Mouse (Mus musculus) telencephalon, adult 2 months (tissue): ENCODE measurements around the gene Exoc3l.

Experiments used
- DNase-seq: peaks from one replicate; pipeline ENCODE4 v3.0.0-alpha.2; 2011; ENCODE audit warnings: low read depth, low spot score

Gene Exoc3l

GRCm38 (mm10) chr8:105313622-105314402, 17.9 kb upstream of the Exoc3l start:
- no peak for DNase-seq

GRCm38 (mm10) chr8:105312891-105313481, 17.1 kb upstream of the Exoc3l start:
- no peak for DNase-seq

GRCm38 (mm10) chr8:105311718-105312117, 15.8 kb upstream of the Exoc3l start:
- DNase-seq = no peak

DNA sequence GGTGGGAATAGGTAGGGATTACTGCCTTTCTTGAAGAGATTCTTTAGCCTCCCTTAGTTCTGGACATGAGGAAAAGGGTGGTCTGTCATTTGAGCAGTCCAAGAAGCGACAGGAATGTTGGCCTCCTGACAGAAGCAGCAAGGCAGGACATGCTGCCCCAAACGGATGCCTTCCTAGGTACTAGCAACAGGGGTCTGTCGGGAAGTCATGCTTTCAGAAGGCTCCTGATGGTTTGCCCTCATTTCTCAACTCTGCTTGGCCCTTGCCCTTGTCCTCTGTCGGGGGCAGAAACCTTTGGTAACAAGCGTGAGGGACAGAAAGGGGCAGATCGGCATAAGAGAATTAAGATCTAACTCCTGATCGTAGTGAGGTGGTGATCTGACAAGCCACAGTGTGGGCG, 14.2 kb upstream of the Exoc3l start:
- DNase-seq = no peak

DNA sequence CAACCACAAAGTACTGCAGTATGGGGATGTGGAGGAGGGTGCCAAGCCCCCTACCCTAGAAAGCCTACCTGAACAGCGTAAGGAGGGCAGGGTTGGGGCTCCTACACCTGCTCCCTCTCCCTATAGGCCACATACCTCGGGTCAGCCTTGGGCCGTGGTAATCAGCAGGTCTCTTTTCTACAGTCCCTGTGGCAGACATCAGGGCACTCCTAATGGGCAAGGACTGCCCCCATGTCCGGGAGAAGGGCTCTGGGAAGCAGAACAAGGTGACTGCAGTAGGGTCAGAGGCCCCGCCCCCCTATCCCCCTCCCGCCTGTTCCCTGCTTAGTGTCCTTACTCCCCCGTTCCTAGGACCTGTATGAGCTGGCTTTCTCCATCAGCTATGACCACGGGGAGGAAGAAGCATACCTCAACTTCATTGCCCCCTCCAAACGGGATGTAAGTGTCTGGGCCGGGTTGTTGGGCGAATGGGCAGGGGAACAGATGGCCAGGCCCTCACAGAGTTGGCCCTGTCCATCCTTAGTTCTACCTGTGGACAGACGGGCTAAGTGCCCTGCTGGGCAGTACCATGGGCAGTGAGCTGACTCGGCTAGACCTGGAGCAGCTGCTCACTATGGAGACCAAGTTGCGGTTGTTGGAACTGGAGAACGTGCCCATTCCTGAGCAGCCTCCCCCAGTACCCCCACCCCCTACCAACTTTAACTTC, 13.4 kb upstream of the Exoc3l start:
- no peak for DNase-seq

DNA sequence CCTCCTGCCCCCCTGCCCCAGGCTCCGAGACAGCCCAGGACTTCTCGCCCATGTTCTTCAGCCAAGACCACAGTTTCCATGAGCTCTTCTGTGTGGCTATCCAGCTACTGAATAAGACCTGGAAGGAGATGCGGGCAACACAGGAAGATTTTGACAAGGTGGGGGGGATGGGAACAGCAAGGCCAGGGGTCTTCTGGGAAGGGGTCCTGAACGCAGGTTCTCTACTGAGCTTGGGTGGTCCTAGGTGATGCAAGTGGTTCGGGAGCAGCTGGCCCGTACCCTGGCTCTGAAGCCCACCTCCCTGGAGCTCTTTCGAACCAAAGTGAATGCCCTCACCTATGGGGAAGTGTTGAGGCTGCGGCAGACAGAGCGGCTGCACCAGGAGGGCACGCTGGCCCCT, 12.5 kb upstream of the Exoc3l start:
- DNase-seq = no peak

GRCm38 (mm10) chr8:105307670-105308069, 11.8 kb upstream of the Exoc3l start:
- DNase-seq = no peak

- DNase-seq = no peak
Measured at GRCm38 (mm10) chr8:105306146-105306691, 10.3 kb upstream of the Exoc3l start.

DNA sequence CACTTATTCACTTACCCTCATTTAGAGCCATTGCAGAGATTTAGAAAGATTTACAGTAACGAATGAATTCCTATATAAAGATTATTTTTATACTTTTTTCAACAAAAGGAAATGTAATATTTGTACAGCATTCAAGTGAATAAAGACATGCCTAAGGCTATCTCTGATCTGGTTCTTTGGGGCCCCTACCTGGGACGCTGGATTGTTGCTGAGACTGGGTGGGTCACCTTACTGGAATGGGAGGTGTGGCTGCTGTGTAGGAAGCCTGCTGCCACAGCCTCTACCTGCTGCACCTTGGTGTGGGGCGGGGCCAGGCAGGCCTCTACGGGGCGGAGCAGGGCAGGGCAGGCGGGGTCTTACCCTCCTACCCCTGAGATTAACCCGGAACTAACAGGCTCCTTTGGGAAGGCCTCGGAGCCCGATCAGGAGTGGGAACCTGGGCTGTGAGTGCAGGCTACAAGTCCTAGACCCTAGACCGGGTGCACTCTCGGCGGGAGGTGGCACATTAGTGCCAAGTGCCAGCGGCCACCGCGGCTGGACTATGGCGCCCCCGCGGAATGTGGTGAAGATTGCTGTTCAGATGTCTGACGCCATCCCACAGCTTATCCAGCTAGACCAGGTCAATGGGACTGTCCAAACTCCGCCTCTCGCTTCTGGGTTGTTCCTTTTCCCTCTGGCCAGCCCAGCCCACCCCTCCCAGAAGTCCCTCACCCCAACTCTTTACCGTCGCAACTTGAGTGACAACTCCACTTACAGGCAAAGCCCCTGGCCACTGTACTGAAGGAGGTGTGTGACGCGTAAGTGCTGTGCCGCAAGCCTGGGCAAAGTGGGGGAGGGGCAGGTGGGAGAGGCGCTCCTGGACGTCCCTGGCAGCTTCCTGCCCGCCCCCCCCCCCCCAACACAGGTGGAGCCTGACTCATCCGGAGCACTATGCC, 9.6 kb upstream of the Exoc3l start, which contains the start of gene Elmo3:
Elmo3 (plus strand) TSS at position 391 of the 935 bp plus-strand sequence.
- no peak for DNase-seq

GRCm38 (mm10) chr8:105304325-105305210, 8.7 kb upstream of the Exoc3l start:
- no peak for DNase-seq

- no peak for DNase-seq
Measured at GRCm38 (mm10) chr8:105303874-105304273, 8.0 kb upstream of the Exoc3l start.

- DNase-seq = no peak
Measured at GRCm38 (mm10) chr8:105303396-105303795, 7.5 kb upstream of the Exoc3l start.

DNA sequence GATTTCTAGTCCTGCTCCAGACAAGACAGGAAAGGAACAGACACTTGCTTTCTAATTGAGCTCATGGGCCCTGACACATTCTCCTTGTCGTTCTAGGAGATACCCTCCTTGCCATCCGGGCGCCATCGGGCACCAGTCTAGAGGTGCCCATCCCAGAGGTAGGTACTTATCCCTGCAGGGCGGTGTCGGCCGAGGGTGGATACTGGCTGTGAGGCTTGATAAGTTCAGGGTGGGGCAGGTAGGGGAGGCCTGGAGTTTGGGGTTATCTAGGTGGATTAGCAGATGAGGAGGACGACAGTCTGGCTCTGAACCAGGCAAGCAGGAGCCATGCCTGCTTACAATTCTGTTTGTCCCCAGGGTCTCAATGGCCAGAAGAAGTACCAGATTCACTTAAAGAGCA, 4.1 kb upstream of the Exoc3l start:
- no peak for DNase-seq

DNA sequence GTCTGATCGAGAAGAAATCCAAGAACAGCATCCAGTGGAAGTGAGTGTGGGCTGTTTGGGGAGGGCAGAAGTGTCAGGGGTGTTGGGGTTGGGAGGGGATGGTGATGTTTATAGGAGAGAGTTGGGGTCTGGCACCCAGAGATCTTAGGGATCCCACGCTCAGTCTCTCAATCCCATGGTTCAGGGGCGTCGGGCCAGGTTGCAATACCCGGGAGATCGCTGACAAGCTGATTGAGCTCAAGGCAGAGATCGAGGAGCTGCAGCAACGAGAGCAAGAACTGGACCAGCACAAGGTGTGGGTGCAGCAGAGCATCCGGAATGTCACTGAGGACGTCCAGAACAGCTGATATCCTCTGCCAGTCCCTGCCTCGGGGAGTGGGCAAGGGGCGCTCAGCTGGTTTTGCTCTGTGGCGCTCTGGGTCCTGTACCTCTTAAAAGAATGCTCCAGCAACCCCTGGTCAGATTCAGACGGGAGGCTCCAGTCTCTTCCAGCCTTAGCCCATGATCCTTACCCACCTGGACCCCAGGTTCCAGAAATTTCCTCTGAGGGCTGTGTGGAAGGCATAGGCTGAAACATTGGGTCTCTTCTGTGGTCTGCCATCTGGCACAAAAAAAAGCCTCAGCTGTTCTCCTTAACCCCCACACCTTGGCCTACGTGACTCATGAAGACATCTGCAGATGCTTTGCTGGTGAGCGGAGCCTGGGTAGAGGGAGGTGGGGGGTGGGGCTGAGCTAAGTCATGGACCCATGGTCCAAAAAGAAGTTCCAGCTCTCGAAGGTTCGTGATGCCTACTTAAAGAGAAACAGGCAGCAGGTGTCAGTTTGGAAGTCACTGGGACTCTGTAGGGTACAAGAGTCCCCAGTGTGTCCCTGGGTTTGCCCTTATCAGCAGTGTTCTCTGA, 2.7 kb upstream of the Exoc3l start:
- DNase-seq = no peak

DNA sequence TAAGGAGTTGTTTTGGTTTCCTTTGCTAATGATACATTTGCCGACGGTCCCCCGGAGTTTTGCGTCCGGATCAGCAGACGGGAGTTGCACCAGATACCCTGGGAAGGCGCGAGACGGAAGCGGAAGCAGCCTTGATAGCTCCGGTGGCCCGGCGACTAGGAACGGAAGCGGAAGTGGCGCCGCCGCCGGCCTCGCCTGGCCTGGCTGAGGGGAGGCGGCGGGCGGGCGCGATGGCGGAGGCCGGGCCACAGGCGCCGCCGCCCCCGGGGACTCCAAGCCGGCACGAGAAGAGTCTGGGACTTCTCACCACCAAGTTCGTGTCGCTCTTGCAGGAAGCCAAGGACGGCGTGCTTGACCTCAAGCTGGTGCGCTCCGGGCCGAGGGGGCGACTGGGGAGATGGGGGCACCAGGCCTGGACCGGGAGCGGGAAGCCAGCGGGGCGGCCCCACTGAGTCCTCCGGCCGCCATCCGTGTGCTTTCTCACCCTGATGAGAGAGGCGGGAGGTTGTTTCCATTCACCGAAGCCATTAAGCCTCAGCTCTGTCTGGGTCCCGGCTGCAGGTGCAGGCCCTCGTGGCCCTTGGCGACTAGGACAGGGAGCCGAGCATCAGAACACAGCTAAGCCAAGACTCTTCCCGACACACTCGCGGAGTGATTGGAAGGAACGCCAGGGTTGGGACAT, 1.8 kb upstream of the Exoc3l start, which contains the start of gene E2f4:
E2f4 (plus strand) TSS at position 153 of the 682 bp plus-strand sequence.
- DNase-seq = peak; percentile 91

DNA sequence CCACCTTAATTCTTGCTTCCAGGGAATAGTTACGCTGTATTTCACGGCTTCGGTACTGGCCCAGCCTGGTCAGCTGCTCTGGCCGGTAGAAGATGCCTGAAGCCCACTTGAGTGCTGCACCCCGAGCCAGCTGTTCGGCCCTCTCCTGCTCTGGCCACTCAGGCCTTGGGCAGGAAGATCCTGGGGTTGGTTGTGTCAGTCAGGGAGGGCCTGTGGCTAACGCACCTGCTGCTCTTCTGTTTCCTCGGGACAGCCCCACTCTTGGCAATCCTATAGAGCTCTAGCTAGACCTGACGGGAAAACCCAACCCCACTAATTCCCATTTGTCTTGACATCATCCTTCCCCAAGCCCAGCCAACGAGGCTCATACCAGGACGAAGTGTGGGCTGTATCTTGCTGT, 645 bp downstream of the Exoc3l start:
- DNase-seq = no peak

- no peak for DNase-seq
Measured at GRCm38 (mm10) chr8:105294776-105295175, 1.1 kb downstream of the Exoc3l start.

DNA sequence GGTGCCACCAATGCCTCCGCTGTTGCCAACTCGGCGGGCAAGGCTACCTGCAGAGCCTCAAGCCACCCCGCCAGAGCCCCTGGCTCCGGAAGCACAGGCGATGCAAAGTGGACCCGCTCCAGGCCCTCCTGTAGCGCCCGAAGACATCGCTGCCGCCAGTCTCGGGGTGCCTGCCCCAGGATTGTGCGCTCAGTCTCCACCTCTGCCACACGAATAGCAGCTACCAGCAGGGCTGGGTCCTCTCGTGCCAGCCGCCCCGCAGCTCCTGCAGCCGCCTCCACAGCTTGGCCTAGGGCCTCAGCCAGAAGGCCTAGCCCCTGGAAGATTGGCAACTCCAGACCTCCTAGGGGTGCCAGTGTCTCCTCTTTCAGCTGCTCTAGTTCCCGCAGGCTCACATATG, 2.5 kb downstream of the Exoc3l start:
- no peak for DNase-seq

DNA sequence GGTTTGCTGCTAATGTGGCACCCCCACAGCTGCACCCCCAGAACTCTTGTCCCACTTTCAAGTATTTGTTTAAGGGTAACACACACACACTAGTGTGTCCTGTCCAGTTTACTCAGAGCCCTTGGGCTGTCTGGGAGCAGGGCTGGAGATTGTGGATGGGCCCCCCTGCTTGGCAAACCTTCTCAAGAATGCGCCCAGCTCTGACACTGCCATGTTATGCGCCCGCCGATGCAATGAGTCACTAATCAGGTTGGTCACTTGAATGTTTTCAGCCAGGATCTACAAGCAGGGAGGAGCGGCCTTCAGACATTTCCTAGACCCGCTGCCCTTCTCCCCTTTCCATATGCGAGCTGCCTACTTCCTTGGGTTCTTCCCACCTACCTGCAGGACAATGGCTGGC, 3.4 kb downstream of the Exoc3l start:
- DNase-seq = no peak
